Mouse (Mus musculus) thymus, adult 2 months (tissue): ENCODE measurements at regions not wholly inside any gene's neighbourhood (a gene's known extent, or its start where the extent isn't known, plus 50 kb on each side); places are given as distances from the start of the nearest gene placed in this dataset.

Experiments used
- CTCF ChIP-seq: fragments of 200-500 bp; IDR thresholded peaks from 2 replicates; pipeline ENCODE4 v1.5.1; 2012; ENCODE audit warnings: mild to moderate bottlenecking, control low read depth, low read length, moderate library complexity, borderline replicate concordance; ENCODE audit not compliant: control insufficient read depth, poor library complexity, insufficient read depth; ENCODE audit errors: extremely low read depth
- POLR2A ChIP-seq: fragments of 200-500 bp; IDR thresholded peaks from 2 replicates; pipeline ENCODE4 v1.6.1; 2012; ENCODE audit warnings: mild to moderate bottlenecking, low read length, control low read depth, moderate library complexity; ENCODE audit not compliant: control insufficient read depth, poor library complexity, insufficient read depth; ENCODE audit errors: extremely low read depth

DNA sequence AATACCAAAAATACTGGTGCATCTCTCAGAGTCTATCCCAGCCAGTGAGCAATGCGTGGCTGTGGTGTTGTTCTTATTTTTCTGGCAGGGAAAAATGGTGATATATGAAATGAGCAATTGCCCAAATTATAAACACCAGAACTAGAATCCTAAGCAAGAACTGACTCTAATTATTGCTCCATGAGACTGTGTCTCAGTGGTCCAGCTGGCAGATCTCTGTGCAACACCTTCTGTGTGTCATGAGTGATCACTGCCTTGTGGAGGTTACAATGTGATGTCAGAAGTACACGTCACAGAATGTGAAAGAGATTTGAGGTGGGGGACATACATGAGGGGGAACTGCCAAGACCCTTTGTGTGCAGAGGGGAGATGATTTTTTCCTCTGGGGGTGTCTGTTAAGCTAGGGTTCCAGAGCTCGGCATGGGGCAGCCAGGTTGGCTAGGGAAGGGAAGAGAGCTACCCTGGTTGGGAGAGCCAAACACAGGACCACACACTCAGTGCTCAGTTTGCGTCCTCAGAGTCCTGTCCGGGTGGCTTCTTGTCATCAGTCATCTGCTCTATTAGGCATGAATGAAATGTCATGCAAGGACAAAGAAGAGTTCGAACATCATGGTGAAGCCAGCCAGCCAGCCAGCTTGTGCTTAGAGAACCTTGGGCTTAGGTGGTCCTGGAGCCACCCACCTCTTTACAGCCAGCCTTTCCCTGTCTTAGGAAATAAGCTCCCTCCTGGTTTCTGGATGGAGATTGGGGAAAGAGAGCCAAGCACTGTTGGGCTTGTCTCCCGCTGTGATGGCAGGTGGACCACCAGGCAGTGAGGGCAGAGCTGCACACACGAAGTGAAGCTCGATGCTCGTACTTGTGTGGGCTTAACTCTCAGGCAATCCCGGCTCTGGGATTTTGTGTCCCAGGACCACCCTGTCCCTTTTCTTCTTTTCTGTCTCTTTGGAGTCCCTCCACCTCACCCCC is 189.5 kb upstream of the Map3k1 start:
- no peak for TF ChIP-seq POLR2A
- TF ChIP-seq CTCF = no peak
